ENCODE assay signal across 8 mouse cellular contexts in genomic region chr9:64084661-64085399, GRCm38 (mm10). TPM values are rescaled to one million over a fixed set of nuclear protein-coding genes. Genes with fewer than 3 reads are reported as not detected.
DNase-seq lines count a peak whose midpoint lies in the region; ATAC-seq and TF ChIP-seq lines count a peak whose summit lies in the region.

No protein-coding gene starts in this region.

- TF ChIP-seq EP300 in liver, embryonic 14.5 days (IDR thresholded peaks at IDR 0.05; ENCODE audit: low read depth), result 0 out of 2 replicates have a peak, but pooled peaks have one; percentile 49

- peak; percentile 38; the same call in 1 of the 2 replicates for ATAC-seq in forebrain, embryonic 13.5 days
- no peak for ATAC-seq in hindbrain, embryonic 14.5 days (ENCODE audit: low FRiP score)
- peak; percentile 91 for ATAC-seq in liver, embryonic 14.5 days (ENCODE audit: insufficient read depth)
- no peak for ATAC-seq in neural tube, embryonic 13.5 days (ENCODE audit: low read depth)

- DNase-seq in 3T3-L1 (ENCODE audit: low read depth, low spot score), result peak; percentile 60
- peak; percentile 23 for DNase-seq in adipocyte (ENCODE audit: low spot score)
- DNase-seq in hindbrain, embryonic 14.5 days (ENCODE audit: low spot score), result no peak
- DNase-seq in liver, embryonic 14.5 days (ENCODE audit: low read depth in 3 of 3, low spot score in 3 of 3), result peak; percentile 62 to 66 (median 64)
- no peak for DNase-seq in cerebellum, adult 9-10 months
- DNase-seq in cerebellum, adult 18-20 months, result no peak

- H3K36me3 ChIP-seq in forebrain, embryonic 13.5 days (ENCODE audit: poor library complexity, severe bottlenecking), result no peaks in the 10 kb centered on the region
- no peaks in the 10 kb centered on the region for H3K36me3 ChIP-seq in hindbrain, embryonic 14.5 days (replicated peaks; ENCODE audit: control insufficient read depth, insufficient read depth)
- no peaks in the 10 kb centered on the region for H3K36me3 ChIP-seq in liver, embryonic 14.5 days (replicated peaks; ENCODE audit: control insufficient read depth, insufficient read depth, low read depth)
- no peaks in the 10 kb centered on the region for H3K36me3 ChIP-seq in neural tube, embryonic 13.5 days

- H3K9me3 ChIP-seq in forebrain, embryonic 13.5 days (replicated peaks), result no peaks in the 10 kb centered on the region
- H3K9me3 ChIP-seq in hindbrain, embryonic 14.5 days (ENCODE audit: control insufficient read depth, low read length), result no peaks in the 10 kb centered on the region
- no peaks in the 10 kb centered on the region for H3K9me3 ChIP-seq in liver, embryonic 14.5 days (ENCODE audit: control insufficient read depth, low read length)
- no peaks in the 10 kb centered on the region for H3K9me3 ChIP-seq in neural tube, embryonic 13.5 days

- peak overlapping the region; percentile 76 for H3K4me2 ChIP-seq in forebrain, embryonic 13.5 days
- peak overlapping the region; percentile 73 for H3K4me2 ChIP-seq in hindbrain, embryonic 14.5 days (replicated peaks)
- H3K4me2 ChIP-seq in liver, embryonic 14.5 days (ENCODE audit: low read depth), result peak overlapping the region; percentile 77
- peak overlapping the region; percentile 75 for H3K4me2 ChIP-seq in neural tube, embryonic 13.5 days

- H3K9ac ChIP-seq in forebrain, embryonic 13.5 days, result peak overlapping the region; percentile 73
- peak overlapping the region; percentile 52 for H3K9ac ChIP-seq in hindbrain, embryonic 14.5 days
- peak overlapping the region; percentile 93 for H3K9ac ChIP-seq in liver, embryonic 14.5 days (replicated peaks)
- peak overlapping the region; percentile 64 for H3K9ac ChIP-seq in neural tube, embryonic 13.5 days

- peaks cover 12% of the 10 kb centered on the region for H3K4me1 ChIP-seq in forebrain, embryonic 13.5 days
- no peaks in the 10 kb centered on the region; the same call in 1 of the 2 replicates for H3K4me1 ChIP-seq in hindbrain, embryonic 14.5 days (replicated peaks; ENCODE audit: control insufficient read depth, insufficient read depth, low read length)
- peaks cover 50 to 62% of the 10 kb centered on the region in 2 experiments for H3K4me1 ChIP-seq in liver, embryonic 14.5 days (replicated peaks; ENCODE audit: control insufficient read depth in 2 of 2, insufficient read depth in 2 of 2, low read length in 1 of 2)
- H3K4me1 ChIP-seq in neural tube, embryonic 13.5 days (replicated peaks), result peaks cover 15% of the 10 kb centered on the region

- peak overlapping the region; percentile 38 for H3K4me3 ChIP-seq in forebrain, embryonic 13.5 days
- H3K4me3 ChIP-seq in hindbrain, embryonic 14.5 days (replicated peaks; ENCODE audit: low read length), result peak overlapping the region; percentile 30
- peak overlapping the region; percentile 51 to 75 for H3K4me3 ChIP-seq in liver, embryonic 14.5 days (ENCODE audit: insufficient read depth in 1 of 2, low read depth in 2 of 2, low read length in 2 of 2)
- H3K4me3 ChIP-seq in neural tube, embryonic 13.5 days, result peak overlapping the region; percentile 36

- no peak overlapping the region for H3K27ac ChIP-seq in forebrain, embryonic 13.5 days
- no peak overlapping the region for H3K27ac ChIP-seq in hindbrain, embryonic 14.5 days
- H3K27ac ChIP-seq in liver, embryonic 14.5 days, result peak overlapping the region; percentile 80
- no peak overlapping the region for H3K27ac ChIP-seq in neural tube, embryonic 13.5 days (replicated peaks)

- 1% methylated on average over 43 of the region's 49 CpGs for WGBS in forebrain, embryonic 13.5 days
- WGBS in hindbrain, embryonic 14.5 days, result 1% methylated on average over 49 of the region's 49 CpGs
- WGBS in liver, embryonic 14.5 days (ENCODE audit: insufficient replicate concordance), result 10% methylated on average over 48 of the region's 49 CpGs
- under 1% methylated on average over 49 of the region's 49 CpGs for WGBS in neural tube, embryonic 13.5 days

- no peak for TF ChIP-seq CTCF in liver, embryonic 14.5 days (IDR thresholded peaks at IDR 0.05; ENCODE audit: low read depth)

- H3K27me3 ChIP-seq in forebrain, embryonic 13.5 days, result peaks cover 30% of the 10 kb centered on the region
- H3K27me3 ChIP-seq in hindbrain, embryonic 14.5 days (ENCODE audit: control insufficient read depth, insufficient read depth, low read length), result peaks cover 18% of the 10 kb centered on the region
- H3K27me3 ChIP-seq in liver, embryonic 14.5 days (ENCODE audit: control insufficient read depth, insufficient read depth, low read length), result no peaks in the 10 kb centered on the region
- H3K27me3 ChIP-seq in neural tube, embryonic 13.5 days, result peaks cover 34% of the 10 kb centered on the region

RNA-seq across cellular contexts. Expression of gene Lctl, which starts 32.1 kb away (rescaled TPM):
- not detected in 2 replicates for polyA plus RNA-seq in forebrain, embryonic 13.5 days (2015; fragmentation: Nextera tagmentation; extraction: Ambion mirVana)
- not detected in 2 replicates for polyA plus RNA-seq in hindbrain, embryonic 14.5 days (2014; fragmentation: Nextera tagmentation; extraction: Ambion mirVana)
- 0.02 TPM in 1 of 2 replicates, not detected in the other for polyA plus RNA-seq in liver, embryonic 14.5 days (2012; rRNA removed)
- not detected in 2 replicates for polyA plus RNA-seq in liver, embryonic 14.5 days (2014; fragmentation: Nextera tagmentation; extraction: Ambion mirVana)
- polyA plus RNA-seq in neural tube, embryonic 13.5 days (2015; fragmentation: Nextera tagmentation; extraction: Ambion mirVana), result not detected in 2 replicates

Comparison
In these comparisons a context has a peak if more than half of its experiments do, and no peak if none do; other contexts are left out.
1. DNase-seq: peak in 3T3-L1 (single experiment), adipocyte (single experiment) and liver, embryonic 14.5 days (3 of 3); none in hindbrain, embryonic 14.5 days (single experiment), cerebellum, adult 9-10 months (single experiment) and cerebellum, adult 18-20 months (0 of 2).
2. ATAC-seq: peak in forebrain, embryonic 13.5 days (single experiment) and liver, embryonic 14.5 days (single experiment); none in hindbrain, embryonic 14.5 days (single experiment) and neural tube, embryonic 13.5 days (single experiment).
3. Peak in every context shown above with its lines, with median percentiles within 50 percentile points of each other: H3K4me2 ChIP-seq, H3K4me3 ChIP-seq and H3K9ac ChIP-seq.